Mouse (Mus musculus) lung, postnatal 14 days (tissue): ENCODE data around the gene Ttc7.

Source experiments
- DNase-seq: peaks from one replicate; pipeline ENCODE4 v3.0.0; 2021

Ttc7 gene

GRCm38 (mm10) chr17:87315021-87315531 is 32.4 kb downstream of the Ttc7 start:
- DNase-seq, result peak; percentile 96

GRCm38 (mm10) chr17:87315891-87316763 is 33.4 kb downstream of the Ttc7 start:
- DNase-seq, result no peak

GRCm38 (mm10) chr17:87317271-87317670 is 34.6 kb downstream of the Ttc7 start:
- DNase-seq, result no peak

GRCm38 (mm10) chr17:87317947-87318346 is 35.3 kb downstream of the Ttc7 start:
- DNase-seq, result no peak

GRCm38 (mm10) chr17:87321673-87322072 is 39.0 kb downstream of the Ttc7 start:
- DNase-seq, result no peak

- DNase-seq, result no peak
Observed at GRCm38 (mm10) chr17:87323215-87323614, 40.5 kb downstream of the Ttc7 start.

DNA sequence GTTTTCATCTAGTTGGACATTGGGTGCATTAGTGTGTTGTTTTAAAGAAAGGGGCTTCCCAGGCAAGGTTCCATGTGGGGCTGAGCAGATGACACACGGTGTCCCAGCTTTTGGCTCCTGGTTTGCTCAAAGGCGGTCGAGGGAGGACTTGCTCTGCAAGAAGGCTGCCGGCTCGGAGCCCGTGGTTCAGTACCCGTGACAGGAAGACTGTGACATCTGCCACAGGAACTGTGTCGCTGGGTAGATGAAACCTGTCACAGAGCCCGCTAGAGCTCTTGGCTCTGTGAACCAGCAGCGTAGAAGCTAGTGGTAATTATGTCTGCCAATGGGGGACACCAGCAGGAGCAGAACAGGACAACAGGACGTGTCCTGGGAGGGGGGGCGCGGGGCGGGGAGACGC is 42.8 kb downstream of the Ttc7 start:
- DNase-seq, result no peak

GRCm38 (mm10) chr17:87326987-87327386 is 44.3 kb downstream of the Ttc7 start:
- DNase-seq, result no peak

DNA sequence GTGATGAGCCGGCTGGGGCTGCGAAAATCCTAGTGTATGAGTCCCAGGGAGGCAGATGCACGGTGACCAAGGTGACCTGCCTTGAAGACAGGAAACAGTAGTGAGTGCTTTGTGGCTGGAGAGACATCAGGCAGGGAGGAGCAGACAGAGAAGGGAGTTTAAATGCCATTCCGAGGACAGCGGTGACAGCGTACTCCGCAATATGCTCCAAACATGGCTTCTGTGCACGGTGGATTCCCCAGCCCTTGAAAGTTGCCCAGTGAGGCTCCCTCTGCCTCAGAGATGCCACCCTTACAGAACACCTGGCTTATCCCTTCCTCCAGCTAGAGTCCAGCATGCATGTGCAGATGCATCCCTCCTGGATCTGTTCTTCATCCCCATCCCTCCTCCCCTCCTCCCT is 45.0 kb downstream of the Ttc7 start:
- no peak for DNase-seq

GRCm38 (mm10) chr17:87328177-87328768 is 45.6 kb downstream of the Ttc7 start:
- DNase-seq, result no peak

DNA sequence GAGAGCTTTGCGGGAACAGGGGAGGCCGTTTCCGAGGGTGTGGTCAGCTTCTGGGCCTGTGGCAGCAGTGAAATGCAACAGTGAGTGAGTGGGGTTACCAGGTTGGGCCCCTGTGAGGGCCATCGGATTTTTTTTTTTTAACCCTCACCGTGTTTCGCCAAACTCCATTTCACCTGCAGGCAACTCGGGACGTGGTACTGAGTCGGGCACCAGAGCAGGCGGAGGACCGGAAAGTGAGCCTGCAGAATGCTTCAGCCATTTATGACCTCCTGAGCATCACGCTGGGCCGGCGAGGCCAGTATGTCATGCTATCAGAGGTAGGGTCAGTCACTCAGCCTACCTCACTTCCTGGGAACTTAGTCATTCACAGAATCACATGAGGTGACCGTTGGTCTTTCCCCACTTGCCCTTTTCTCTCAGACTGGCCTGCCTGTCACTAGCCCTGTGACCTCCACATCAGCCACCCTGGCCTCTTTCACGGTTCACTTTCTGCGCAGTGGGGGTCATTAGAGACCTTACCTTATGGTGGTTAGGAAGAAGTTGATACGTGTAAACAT is 46.5 kb downstream of the Ttc7 start:
- DNase-seq, result no peak

DNA sequence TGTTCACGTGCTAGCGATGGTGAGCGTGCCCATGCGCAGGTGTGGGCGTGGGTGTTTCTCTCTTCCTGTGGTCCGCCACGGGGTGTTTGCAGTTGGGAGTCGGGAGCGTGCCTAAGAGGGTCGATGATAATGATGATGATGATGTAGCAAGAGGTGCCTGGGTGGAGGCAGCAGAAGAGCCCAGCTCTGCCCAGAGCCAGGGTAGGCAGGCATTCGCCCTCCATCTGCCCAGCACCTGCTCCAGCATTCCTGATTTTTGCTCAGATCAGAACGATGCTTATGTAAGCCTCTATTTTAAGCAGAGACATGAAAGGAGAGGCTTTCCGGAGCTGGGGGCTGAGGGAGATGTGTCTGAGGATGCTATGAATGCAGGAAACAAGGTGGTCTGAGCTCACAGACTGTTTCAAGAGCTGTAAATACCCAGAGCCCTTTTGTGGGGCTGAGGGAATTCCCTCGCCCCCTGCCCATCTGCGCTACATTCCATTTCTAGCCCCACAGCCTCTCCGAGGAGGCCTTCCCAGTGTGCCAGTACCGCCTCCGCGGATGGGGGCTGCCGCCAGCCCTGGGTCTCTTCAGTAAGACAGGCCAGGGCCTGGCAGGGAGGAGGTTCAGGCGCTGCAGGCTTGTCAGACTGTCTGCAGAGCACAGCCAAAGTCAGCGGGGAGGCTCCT is 47.7 kb downstream of the Ttc7 start:
- DNase-seq, result no peak

GRCm38 (mm10) chr17:87330921-87331291 is 48.2 kb downstream of the Ttc7 start:
- DNase-seq, result peak; percentile 47

- no peak for DNase-seq
Observed at GRCm38 (mm10) chr17:87331336-87332141, 48.9 kb downstream of the Ttc7 start.

- DNase-seq, result no peak
Observed at GRCm38 (mm10) chr17:87332142-87332815, 49.6 kb downstream of the Ttc7 start.

- DNase-seq, result no peak
Observed at GRCm38 (mm10) chr17:87332887-87333286, 50.2 kb downstream of the Ttc7 start.

DNA sequence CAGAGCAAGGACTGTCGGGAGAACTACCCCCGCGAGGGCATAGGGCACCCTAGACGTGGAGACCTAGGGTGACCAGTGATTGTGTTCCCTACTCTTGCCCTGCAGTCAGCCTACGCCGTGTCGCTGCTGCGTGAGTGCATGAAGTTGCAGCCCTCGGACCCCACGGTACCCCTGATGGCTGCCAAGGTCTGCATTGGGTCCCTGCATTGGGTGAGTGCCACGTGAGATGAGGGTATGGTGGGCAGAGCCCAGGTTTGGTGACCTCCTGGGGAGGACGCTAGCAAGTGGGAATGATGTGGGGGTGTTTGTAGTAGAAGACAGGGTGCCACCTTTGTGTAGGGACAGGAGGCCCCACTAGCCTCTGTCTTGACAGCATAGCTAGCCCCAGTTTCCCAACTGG is 51.5 kb downstream of the Ttc7 start:
- no peak for DNase-seq

- no peak for DNase-seq
Observed at GRCm38 (mm10) chr17:87335152-87335551, 52.5 kb downstream of the Ttc7 start.

DNA sequence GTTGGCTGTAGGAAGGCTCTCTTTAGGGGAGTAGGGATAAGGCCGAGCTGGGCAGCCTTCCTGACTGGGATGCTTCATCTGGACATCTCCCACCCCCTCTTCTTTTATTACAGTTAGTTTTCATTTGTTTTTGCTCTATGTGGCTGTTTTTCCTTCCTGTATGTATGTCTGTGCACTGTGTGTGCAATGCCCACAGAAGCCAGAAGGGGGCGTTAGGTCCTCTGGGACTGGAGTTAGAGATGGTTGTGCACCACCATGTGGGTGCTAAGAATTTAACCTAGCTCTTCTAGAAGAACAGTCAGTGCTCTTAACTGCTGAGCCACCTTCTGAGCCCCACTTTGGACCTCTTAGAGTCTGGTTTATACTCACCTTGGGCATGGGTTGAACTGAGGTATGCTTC is 53.0 kb downstream of the Ttc7 start:
- no peak for DNase-seq

DNA sequence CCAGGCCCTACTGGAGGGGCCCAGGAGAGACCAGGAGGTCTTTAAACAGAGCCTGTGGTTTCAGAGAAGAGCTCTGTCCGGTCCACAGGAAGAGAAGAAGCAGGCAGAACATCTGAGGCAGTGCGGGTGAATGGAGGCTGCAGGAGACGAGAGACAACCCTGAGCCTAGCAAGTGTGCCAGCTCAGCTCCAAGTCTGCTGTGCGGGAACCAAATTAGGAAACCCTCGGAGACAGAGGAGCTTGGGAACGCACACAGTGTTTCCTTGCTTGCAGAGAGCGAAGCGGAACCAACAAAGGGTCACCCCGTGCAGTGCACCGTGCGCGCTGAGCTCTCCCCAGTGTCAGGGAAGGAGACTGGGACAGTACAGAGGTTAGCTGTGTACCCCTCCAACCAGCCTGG is 54.2 kb downstream of the Ttc7 start:
- no peak for DNase-seq

GRCm38 (mm10) chr17:87337683-87338082 is 55.0 kb downstream of the Ttc7 start:
- DNase-seq, result no peak

DNA sequence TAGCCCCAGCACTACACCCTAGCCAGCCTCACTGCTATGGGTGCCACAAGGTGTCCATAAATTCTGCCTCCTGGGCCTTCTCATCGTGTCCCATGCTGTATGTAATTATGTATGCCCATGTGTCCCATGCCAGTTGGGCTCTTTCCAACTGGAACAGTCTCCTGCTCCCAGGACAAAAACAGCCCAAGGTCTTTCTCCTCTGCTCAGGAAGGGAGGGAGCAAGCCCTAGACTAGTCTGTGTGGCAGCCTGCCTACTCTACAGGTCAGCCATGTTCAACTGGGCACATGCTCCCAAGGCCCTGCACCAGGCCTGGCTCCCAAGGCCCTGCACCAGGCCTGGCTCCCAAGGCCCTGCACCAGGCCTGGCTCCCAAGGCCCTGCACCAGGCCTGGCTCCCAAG is 56.4 kb downstream of the Ttc7 start:
- no peak for DNase-seq
